Mouse (Mus musculus): ENCODE measurements at regions not wholly inside any gene's neighbourhood (a gene's known extent, or its start where the extent isn't known, plus 50 kb on each side); places are given as distances from the start of the nearest gene placed in this dataset.

GRCm38 (mm10) chr15:7708836-7709235 is 101.8 kb upstream of the Gdnf start:
- DNase-seq (ENCODE audit: low read depth, low spot score) = no peak
- peaks cover 0 to 4% of the 10 kb centered on the region in 2 experiments; a peak in 2 of 4 replicates for H3K27me3 ChIP-seq (ENCODE audit: control insufficient read depth in 1 of 2, insufficient read depth in 2 of 2, low read length in 2 of 2)
- H3K36me3 ChIP-seq (ENCODE audit: control insufficient read depth in 1 of 2, insufficient read depth in 2 of 2, low read length in 2 of 2) = no peaks in the 10 kb centered on the region
- H3K4me1 ChIP-seq (ENCODE audit: control insufficient read depth in 1 of 2, insufficient read depth in 2 of 2, low read length in 2 of 2) = no peaks in the 10 kb centered on the region
- no peaks in the 10 kb centered on the region for H3K79me2 ChIP-seq (ENCODE audit: control insufficient read depth, insufficient read depth, low read length, poor library complexity)
- no peak overlapping the region for H3K27ac ChIP-seq (ENCODE audit: control insufficient read depth, low read depth, low read length)
- no peak for TF ChIP-seq JUND (IDR thresholded peaks at IDR 0.05; ENCODE audit: low read depth, low read length)
- TF ChIP-seq MXI1 (IDR thresholded peaks at IDR 0.05; ENCODE audit: low read depth, low read length) = no peak
- TF ChIP-seq MAX (IDR thresholded peaks at IDR 0.05; ENCODE audit: low read length) = no peak
- no peak for TF ChIP-seq BHLHE40 (IDR thresholded peaks at IDR 0.05; ENCODE audit: borderline replicate concordance, low read depth, low read length)
- TF ChIP-seq MYB (IDR thresholded peaks at IDR 0.05; ENCODE audit: low read depth, low read length) = no peak
- no peak for TF ChIP-seq EP300 (IDR thresholded peaks at IDR 0.05; ENCODE audit: low read depth in 1 of 2, low read length in 2 of 2)
- no peak for TF ChIP-seq CHD2 (IDR thresholded peaks at IDR 0.05; ENCODE audit: low read length)
- TF ChIP-seq ZKSCAN1 (IDR thresholded peaks at IDR 0.05; ENCODE audit: low read depth, low read length) = no peak
- no peak for TF ChIP-seq RCOR1 (IDR thresholded peaks at IDR 0.05; ENCODE audit: low read depth, low read length)
- no peak for TF ChIP-seq CTCF (IDR thresholded peaks at IDR 0.05 in 2 of 3, conservative IDR thresholded peaks at IDR 0.05 in 1 of 3; ENCODE audit: control insufficient read depth in 1 of 3, insufficient read depth in 1 of 3, low read depth in 2 of 3, low read length in 3 of 3, poor library complexity in 1 of 3, severe bottlenecking in 1 of 3)
- TF ChIP-seq TAL1 (IDR thresholded peaks at IDR 0.05; ENCODE audit: low read length) = no peak
- TF ChIP-seq MAZ (IDR thresholded peaks at IDR 0.05; ENCODE audit: low read depth, low read length) = no peak
- no peak for TF ChIP-seq MAFK (IDR thresholded peaks at IDR 0.05; ENCODE audit: borderline replicate concordance, low read depth, low read length)
- TF ChIP-seq USF1 (IDR thresholded peaks at IDR 0.05; ENCODE audit: low read depth, low read length) = no peak
- TF ChIP-seq KAT2A (conservative IDR thresholded peaks at IDR 0.05; ENCODE audit: low read depth, low read length) = no peak
- no peak for TF ChIP-seq ZC3H11A (IDR thresholded peaks at IDR 0.05; ENCODE audit: low read depth, low read length)
- no peaks in the 10 kb centered on the region for H3K9me3 ChIP-seq (replicated peaks; ENCODE audit: insufficient read depth, low read length)
- no peak overlapping the region for H3K4me3 ChIP-seq (ENCODE audit: control insufficient read depth in 1 of 2, insufficient read depth in 1 of 2, low read depth in 2 of 2, low read length in 2 of 2)
- H3K9ac ChIP-seq (ENCODE audit: control insufficient read depth, low read depth, low read length, poor library complexity, severe bottlenecking) = no peak overlapping the region

- no peak for DNase-seq (ENCODE audit: low read depth, low spot score)
- Histone ChIP-seq H3K27me3 (ENCODE audit: control insufficient read depth in 1 of 2, insufficient read depth in 2 of 2, low read length in 2 of 2) (no peaks in the 10 kb centered on the region), H3K4me3 (ENCODE audit: control insufficient read depth in 1 of 2, insufficient read depth in 1 of 2, low read depth in 2 of 2, low read length in 2 of 2) (no peak overlapping the region), H3K9ac (ENCODE audit: control insufficient read depth, low read depth, low read length, poor library complexity, severe bottlenecking) (no peak overlapping the region), H3K4me1 (ENCODE audit: control insufficient read depth in 1 of 2, insufficient read depth in 2 of 2, low read length in 2 of 2) (no peaks in the 10 kb centered on the region), H3K9me3 (replicated peaks; ENCODE audit: insufficient read depth, low read length) (no peaks in the 10 kb centered on the region), H3K27ac (ENCODE audit: control insufficient read depth, low read depth, low read length) (no peak overlapping the region), H3K79me2 (ENCODE audit: control insufficient read depth, insufficient read depth, low read length, poor library complexity) (no peaks in the 10 kb centered on the region), H3K36me3 (ENCODE audit: control insufficient read depth in 1 of 2, insufficient read depth in 2 of 2, low read length in 2 of 2) (no peaks in the 10 kb centered on the region)
- TF ChIP-seq NRF1 (IDR thresholded peaks at IDR 0.05; ENCODE audit: insufficient read depth, low read depth, low read length, poor library complexity, severe bottlenecking) = no peak
- no peak for TF ChIP-seq RCOR1 (IDR thresholded peaks at IDR 0.05; ENCODE audit: low read depth, low read length)
- no peak for TF ChIP-seq E2F4 (IDR thresholded peaks at IDR 0.05; ENCODE audit: borderline replicate concordance, low read depth, low read length)
- no peak for TF ChIP-seq USF1 (IDR thresholded peaks at IDR 0.05; ENCODE audit: low read depth, low read length)
- TF ChIP-seq USF2 (IDR thresholded peaks at IDR 0.05; ENCODE audit: borderline replicate concordance in 1 of 2, insufficient read depth in 1 of 2, low read depth in 1 of 2, low read length in 2 of 2) = no peak
- TF ChIP-seq GATA1 (IDR thresholded peaks at IDR 0.05; ENCODE audit: low read depth, low read length) = no peak
- no peak for TF ChIP-seq CTCF (IDR thresholded peaks at IDR 0.05 in 2 of 3, conservative IDR thresholded peaks at IDR 0.05 in 1 of 3; ENCODE audit: control insufficient read depth in 1 of 3, insufficient read depth in 1 of 3, low read depth in 2 of 3, low read length in 3 of 3, poor library complexity in 1 of 3, severe bottlenecking in 1 of 3)
- TF ChIP-seq HCFC1 (IDR thresholded peaks at IDR 0.05; ENCODE audit: low read depth, low read length) = no peak
- TF ChIP-seq ZNF384 (IDR thresholded peaks at IDR 0.05; ENCODE audit: low read depth, low read length) = no peak
- TF ChIP-seq TBP (IDR thresholded peaks at IDR 0.05; ENCODE audit: low read depth, low read length) = no peak
- no peak for TF ChIP-seq MYB (IDR thresholded peaks at IDR 0.05; ENCODE audit: low read depth, low read length)
- TF ChIP-seq TCF12 (IDR thresholded peaks at IDR 0.05; ENCODE audit: low read depth, low read length) = no peak
- TF ChIP-seq MYC (IDR thresholded peaks at IDR 0.05; ENCODE audit: low read depth, low read length) = no peak
- TF ChIP-seq CHD2 (IDR thresholded peaks at IDR 0.05; ENCODE audit: low read length) = no peak
- TF ChIP-seq KAT2A (conservative IDR thresholded peaks at IDR 0.05; ENCODE audit: low read depth, low read length) = no peak
- no peak for TF ChIP-seq ZKSCAN1 (IDR thresholded peaks at IDR 0.05; ENCODE audit: low read depth, low read length)
- no peak for TF ChIP-seq ETS1 (IDR thresholded peaks at IDR 0.05; ENCODE audit: low read depth, low read length)
- no peak for TF ChIP-seq RAD21 (IDR thresholded peaks at IDR 0.05; ENCODE audit: low read depth, low read length)
- TF ChIP-seq MAX (IDR thresholded peaks at IDR 0.05; ENCODE audit: low read length) = no peak
- TF ChIP-seq ZMIZ1 (IDR thresholded peaks at IDR 0.05; ENCODE audit: low read depth, low read length) = no peak
Measured at GRCm38 (mm10) chr15:7714641-7715040, 96.0 kb upstream of the Gdnf start.
